Mouse (Mus musculus): ENCODE measurements around the gene Apobec2.

The Apobec2 gene

DNA sequence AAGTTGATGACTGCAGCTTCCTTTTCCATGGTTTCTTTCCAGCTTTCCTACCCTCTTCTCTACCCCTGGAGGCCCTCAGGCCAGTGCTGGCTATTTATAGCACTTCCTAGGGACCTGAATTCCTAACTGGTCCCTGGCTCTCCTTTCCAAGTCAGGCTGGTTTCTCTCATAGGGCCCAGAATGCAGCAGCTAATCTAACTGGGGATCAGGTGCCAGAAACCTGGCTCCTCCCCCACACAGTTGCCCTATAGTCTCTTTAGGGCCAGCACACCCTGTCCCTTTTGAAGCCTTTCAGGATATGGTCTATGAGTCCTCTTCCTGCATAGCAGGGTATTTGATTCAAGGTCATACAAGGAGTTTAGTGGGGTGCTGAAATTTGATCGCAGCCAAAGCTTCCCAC lies 3.8 kb upstream of the Apobec2 start:
- DNase-seq, result no peak

DNA sequence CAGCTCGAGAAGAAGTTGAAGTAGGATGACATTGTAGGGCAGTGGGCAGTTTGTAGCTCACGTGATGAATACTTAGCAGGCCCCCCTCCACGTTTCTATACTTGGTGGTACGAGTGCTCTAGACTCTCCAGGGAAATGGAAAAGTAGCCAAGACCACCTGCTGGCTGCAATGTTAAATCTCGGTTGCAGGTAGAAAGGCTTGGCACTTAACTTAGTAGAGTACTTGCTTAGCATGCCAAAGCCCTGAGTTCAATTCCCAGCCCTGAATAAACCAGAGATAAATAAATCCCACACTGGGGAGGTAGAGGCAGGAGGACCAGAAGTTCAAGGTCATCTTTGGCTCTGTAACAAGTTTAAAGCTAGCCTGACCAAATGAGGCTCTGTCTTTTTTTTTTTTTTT lies 1.7 kb upstream of the Apobec2 start:
- no peak for DNase-seq

DNA sequence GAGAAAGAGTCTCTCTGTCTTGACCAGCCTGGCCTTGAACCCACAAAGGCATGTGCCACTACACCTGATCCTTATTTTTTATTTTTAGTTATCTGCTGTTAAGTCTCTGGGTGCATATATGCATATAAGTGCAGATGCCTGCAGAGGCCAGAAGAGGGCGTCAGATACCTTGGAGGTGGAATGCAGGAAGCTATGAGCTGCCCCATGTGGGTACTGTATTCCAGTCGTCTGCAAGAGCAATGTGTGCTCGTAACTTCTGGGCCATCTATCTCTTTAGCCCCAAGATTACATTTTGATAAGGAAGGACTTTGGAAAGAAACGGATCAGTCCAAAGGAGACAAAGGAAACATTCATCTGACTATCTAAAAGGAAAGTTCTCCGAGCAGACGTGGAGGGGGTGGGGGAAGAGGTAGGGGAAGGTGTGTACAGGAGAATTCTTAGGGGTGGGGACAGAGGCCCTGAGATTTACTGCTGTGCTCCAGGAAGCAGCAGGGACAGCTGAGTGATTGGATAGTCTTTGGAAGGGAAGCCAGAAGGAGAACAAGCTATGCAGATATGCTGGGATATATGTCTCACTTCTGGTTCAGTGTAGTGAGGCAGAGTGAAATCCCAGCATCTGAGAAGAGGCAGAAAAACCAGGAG lies 1.1 kb upstream of the Apobec2 start:
- DNase-seq, result no peak

DNA sequence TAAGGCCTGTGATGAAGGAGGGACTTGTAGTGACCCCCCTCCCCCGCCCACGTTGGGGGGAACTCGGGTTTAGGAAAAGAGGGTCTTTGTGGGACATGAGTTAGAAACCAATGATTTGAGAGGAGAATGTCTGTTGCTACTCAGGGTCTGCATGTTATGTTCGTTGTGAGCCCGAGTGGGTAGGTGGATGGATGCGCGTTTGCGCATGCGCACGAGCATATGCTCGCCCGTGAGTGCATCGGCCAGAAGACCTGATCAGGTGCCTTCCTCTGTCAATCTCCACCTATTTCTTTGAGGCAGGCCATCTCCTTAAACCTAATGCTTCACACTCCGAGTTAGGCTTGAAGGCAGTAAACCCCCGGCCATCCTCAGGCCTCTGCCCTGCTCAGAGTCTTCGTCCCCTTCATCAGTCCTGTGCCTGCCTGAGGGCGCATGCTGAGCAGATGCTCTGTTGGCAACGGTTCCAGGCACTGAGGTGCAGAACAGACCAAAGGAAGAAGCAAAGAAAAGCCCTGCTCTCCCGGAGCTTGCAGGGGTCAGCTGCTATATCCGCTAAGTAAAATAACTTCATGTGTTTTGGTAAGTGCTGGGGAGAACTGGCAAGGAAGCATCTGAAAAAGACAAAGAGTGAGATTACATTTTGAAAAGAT lies 401 bp upstream of the Apobec2 start:
- no peak for DNase-seq

DNA sequence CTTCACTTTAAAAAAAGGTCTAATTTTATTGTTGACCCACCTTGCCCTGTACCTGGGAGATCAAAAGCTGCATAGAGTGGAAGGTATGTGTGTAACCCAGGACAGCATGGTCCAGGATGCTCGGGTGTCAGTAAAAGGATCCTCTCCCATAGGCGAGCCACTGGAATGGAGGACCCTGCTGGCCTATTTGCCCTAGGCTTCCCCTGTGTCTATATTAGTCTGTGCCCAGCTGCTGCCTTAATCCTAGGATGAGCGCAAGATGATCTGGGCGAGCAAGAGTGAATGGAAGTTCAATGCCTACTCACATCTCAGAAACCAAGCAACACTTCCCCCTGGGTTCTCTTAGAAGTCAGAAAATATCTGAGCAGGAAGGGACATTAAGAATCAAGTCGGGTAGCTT lies 1.7 kb downstream of the Apobec2 start:
- DNase-seq, result no peak

DNA sequence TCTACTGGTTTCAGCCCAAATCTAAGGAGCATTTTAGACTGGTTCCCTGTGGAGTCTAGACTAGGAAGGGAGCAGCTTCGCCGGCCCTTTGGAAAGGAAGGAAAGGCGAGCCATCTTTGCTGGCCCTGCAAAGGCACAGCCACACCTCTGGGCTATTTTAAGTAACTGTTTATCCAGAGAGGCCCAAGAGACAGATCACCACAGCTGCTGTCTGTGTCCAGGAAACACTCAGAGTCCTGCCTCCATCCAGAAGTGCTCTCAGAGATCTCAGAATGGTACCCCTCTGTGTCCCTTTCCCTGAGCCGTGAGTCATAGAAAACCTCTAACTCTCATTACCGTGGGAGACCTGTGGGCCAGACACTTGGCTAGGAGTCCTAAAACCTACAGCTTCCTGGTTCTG lies 2.3 kb downstream of the Apobec2 start:
- DNase-seq, result no peak

DNA sequence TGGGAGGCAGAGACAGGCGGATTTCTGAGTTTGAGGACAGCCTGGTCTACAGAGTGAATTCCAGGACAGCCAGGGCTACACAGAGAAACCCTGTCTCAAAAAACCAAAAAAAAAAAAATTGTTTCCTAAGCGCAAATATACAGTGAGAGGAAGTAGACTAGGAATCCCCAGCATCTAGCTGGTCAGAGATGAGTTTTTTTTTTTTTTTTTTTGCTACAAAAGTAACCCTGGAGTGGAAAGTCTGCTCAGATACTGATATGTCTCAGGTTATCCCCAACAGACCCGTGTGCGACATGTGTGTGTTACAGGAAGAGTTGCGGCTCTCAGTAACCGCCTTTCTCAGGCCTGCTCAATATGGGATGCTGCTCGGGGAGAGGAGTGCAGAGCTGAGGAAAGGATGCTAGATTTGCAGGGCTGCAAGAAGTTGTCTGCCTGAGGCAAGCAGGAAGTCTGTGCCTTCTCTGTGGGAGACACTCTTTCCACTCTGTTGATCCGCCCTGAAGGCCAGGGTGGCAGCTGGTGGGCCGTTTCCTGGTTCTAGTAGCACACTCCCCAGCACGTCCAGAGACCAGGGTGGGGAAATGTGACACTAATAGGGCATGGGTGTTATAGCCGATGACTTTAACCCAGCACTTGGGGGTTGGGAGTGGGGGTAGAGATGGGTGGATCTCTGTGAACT lies 4.7 kb downstream of the Apobec2 start:
- DNase-seq, result peak; percentile 53

DNA sequence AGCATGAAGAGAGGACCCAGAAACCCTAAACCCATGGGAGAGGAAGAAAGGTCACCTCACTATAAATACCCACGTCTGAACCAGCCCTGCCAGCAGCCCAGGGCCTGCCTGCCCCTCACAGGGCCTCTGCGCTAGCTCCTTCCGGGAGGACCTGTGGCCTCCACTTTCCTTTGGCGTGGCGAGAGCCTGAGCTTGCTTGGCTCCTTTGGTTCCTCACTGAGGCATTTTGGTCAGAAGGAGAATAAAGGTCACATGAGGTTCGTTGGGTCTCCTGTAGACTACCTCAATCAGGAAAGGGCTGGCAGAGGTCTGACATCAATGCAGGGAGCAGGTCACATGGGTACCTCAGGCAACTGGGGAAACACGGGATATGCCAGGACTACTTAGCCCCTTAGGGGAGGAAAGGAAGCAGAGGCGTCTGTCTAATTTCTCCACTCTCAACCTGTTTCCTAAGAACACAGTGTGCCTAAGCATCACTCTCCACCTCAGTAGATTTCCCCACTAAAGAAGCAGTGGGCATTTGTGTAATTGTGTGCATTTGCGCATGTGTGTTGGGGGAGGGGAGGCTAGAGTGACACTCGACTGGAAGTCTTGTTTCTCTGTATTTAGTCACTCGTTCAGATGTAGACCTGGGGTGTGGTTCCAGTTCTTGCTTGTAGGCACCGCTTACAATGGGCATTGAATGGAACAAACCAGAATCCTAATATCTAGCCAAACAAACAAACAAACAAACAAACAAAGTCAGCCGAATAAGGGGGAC lies 5.6 kb downstream of the Apobec2 start:
- DNase-seq, result peak; percentile 48

DNA sequence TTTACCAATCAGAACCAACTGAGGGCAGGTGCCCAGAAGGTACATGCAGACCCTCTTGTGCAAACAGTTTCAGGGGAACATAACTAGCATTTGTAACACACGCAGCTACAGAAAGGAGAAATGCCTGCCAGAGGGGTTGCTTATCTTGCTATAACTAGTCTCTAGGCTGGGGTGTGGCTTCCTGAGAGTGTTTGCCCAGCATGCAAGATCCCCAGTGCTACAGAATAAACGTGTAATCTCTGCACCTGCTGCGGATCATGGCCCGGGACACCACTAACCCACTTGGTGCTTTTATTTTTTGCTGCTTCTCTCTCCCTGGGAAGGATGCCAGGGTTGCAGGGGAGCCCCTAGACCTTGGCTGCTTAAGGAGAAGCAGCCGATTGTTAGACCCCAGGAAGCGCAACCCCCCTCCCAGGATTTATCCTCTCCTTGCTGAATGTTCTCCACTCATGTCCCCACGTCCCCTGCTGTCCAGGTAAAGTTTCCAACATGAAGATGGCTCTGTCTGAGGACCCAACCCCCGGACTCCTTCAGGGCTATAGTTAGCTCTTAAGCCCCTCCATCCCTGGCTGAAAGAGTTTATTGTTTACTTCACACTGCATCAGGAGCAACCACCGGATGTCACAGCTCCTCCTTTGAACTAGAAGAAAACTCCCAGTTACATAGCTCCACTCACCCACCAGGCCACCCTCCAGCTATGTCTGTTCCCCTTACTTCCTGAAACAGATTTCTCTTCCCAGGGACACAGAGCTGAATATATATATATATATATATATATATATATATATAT lies 6.7 kb downstream of the Apobec2 start:
- DNase-seq, result peak; percentile 55

DNA sequence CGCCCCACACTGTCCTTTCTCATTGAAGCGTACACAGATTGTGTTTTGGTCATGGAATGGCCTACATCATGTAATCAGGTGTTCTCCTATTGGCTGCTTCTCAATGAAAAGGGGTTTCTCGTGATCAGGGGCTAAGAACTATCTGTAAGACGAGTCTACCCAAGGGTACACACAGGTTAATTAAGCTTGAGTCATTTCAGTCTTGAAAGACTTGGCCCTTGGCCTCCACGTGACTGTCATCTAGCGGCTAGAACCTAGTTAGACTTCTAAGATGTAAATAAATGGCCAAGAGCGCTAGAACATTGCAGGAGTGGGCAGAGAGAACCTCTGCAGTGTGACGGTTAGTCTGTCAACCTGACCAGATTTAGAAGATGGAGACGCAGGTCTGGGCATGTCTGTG lies 8.5 kb downstream of the Apobec2 start:
- DNase-seq, result no peak

DNA sequence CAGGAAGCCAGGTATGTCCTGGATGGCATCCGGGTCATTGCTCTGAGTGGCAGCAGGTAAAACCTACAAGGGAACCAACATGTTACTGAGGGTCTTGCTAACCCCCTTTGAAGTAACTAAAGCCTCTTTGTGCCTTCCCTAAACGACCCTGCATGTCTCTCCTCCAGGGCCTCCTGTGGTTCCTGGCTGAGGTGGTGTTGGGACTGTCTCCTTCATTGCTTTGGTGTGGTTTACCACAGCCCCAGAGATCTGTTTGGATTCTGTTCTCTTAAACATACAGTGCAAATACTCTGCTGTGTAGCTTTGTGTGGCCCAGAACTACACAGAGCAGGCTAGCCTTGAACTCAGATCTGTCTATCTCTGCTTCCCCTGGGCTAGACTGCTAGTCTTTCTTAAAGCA lies 13.2 kb downstream of the Apobec2 start:
- DNase-seq, result no peak

DNA sequence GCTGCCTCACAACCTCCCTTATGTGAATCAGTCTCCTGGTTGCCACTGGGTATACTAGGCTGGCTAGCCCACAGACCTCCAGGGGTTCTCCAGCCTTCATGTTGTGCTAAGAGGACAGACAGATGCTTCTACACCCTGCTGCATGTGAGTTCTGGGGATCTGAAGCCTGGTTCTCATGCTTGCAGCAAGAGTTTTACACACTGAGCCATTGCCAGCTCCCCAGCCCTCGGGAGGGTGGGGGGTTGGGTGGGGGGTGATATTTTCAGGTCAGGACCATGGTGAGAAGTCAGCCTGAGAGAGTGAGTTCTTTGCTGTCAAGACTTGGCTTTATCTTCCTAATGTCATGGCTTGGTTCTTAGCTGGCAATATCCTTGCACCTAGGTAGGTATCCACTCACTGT lies 13.9 kb downstream of the Apobec2 start:
- DNase-seq, result no peak

DNA sequence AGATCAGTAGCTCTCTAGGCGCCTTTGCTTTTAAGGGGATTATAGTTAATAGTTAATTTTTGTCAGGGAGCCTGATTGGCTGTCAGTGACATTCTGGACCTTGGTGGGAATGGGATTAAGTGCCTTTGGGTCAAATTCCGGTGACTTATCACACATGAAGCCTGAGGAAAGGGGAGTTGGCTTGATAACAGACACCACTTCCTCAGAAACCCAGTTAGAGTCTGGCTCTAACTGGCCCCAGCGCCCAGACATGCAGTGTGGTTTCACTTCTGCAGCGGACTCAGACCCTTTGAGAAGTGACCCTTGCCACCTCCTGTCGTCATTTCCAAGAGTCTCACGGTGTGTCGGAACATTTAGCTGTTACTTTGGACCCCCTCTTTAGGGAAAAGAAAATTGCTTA lies 14.6 kb downstream of the Apobec2 start:
- DNase-seq, result no peak

DNA sequence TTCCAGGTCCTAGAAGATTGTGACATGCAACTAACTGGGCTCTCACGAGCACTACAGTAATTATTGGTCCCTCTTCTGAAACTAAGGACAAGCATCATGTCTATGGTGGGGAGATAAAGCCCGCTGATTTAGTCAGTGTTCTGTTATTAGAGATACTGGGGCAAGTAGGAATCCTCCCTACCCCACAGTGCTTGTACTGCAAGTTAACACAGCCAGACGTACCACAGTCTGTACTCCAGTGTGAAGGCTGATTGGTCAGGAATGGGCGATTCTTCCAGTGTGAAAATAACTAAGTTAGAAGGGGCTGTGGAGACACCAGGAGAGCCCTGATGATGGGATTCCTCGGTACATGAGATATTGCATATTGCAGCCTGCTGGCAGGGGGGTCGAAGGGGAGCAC lies 15.2 kb downstream of the Apobec2 start:
- no peak for DNase-seq

DNA sequence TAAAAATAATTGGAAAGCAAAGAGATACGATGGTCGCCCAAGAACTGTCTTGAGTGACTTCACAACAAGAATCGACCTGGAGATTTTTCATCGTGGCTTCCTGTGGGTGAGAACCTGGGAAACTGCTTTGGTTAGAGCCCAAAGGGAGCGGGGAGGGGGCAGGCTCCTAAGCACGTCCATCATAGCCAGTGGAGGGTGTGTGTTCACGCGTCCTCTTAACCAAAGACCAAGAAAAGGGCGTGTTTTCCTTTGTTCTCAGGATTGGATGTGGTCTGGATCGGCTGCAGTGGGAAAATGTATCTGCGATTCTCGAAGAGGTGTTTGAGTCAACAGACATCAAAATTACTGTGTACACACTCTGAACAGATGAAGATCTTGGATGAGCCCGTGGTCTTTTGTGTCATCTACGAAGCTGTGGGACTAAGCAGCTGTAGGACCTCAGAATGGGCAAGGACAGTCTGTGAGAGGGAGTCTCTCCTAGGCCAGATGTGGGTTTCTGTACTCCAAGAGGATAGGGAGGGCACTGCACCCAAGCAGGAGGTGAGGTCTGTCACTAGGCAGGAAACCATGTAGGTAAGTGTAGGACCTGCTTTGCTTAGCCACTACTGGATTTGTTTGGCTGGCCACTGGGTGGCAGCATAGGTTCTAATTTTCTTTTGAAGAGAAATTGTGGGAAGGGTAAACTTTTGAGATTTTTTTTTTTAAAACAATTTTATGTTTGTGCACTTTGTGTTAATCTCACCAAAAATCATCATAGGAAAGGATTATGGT lies 16.1 kb downstream of the Apobec2 start:
- DNase-seq, result peak; percentile 90

DNA sequence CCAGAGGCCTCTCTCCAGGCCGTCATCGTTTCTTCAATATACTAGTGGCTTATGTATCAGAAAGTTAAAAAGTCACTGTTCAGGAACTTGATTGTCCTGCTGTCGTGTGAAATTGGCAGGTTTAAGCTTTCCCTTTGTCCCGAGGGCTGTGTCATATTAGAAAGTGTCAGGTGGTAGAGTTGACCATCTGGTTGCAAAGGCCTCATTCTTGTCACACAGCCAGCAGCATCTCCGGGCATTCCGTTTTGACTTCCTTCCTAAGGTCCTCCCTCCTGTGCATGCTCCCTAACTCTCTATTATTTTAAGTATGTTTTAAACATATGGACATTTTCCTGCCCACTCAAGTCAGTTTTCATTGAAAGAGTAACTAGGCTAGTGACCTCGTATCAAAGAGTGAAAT lies 16.7 kb downstream of the Apobec2 start:
- no peak for DNase-seq

DNA sequence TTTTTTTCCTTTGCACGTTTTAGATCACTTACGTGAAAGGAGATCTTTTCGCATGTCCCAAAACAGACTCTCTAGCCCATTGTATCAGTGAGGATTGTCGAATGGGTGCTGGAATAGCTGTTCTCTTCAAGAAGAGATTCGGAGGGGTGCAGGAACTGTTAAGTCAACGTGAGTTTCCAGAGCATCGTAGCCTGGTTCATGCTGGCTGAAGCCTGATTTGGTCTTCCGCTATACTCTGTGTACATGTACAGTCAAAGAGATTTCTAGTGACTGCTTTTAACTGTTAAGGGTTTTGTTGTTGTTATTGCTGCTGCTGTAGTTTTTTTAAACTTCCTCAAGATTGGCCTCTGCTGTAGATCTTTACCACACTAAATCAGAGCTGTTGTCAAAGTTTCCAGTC lies 21.5 kb downstream of the Apobec2 start:
- no peak for DNase-seq

DNA sequence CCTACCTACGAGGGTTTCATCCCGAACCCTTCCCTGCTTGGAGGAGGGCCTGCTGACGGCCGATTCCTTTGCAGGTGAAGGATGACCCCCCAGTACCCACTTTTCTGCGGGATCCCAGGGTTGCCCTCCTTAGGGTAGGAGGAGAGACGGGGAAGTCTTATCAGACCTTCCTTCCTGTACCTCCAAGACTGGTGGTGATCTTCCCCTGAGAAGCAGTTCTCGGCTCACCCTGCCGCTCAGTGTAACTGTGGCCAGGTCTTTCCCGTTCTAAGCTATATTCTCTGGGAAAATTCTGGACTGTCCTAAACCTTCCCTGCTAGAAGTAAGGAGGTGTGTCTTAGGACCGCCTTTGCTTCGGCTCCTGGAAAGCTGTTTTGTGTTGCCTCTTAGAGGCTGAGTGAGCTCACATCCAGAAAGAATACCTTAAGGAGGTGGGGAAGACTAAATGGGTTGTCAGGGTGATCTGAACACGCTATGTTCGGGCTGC lies 22.4 kb downstream of the Apobec2 start:
- DNase-seq, result no peak

DNA sequence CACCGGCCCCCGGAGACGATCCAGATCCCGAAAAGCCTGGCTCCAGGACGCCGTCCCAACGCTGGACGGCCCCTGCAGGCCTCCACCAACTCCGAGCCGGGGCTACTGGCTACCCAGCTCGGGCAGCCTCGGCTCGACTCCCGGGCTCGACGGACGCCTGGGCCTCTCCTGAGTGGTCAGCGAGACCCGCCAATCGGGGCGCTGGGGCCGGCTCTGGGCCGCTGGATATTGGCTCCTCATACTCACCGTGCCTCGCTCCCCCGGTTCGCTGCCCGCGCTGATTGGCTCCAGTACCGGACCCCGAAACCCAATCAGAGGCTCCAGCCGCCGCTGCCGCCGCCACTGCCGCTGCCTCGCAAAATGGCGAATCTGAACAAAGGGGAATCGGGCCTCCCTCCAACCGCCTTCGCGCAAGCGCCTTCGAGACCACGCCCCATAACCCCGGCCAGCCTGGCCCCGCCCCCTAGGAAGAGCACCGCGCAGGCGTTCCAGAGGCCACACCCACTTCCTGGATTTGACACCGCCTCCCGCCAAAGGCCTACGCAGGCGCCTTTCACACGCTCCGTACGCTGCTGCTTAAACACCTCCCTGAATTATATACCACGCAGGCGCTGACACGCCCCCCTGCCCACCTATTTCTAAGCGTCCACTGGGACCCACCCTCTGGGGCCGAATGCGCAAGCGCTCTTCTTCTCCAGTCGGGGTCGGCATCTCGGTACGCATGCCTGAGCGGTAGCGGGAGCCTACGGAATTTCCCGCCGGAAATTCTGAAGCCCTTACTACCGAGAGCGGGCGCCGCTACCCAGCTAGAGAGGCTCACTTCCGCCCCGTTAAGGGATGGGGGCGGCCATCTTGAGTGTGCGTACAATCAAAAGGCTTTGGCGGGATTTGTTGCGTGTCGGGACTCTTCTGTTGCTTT lies 23.1 kb downstream of the Apobec2 start, which contains the start of the genes Nfya and Oard1:
TSS of gene Nfya (minus strand) at position 527 of the 919 bp plus-strand sequence.
TSS of gene Oard1 (plus strand) at position 635 of the 919 bp plus-strand sequence.
- DNase-seq, result peak; percentile 100

DNA sequence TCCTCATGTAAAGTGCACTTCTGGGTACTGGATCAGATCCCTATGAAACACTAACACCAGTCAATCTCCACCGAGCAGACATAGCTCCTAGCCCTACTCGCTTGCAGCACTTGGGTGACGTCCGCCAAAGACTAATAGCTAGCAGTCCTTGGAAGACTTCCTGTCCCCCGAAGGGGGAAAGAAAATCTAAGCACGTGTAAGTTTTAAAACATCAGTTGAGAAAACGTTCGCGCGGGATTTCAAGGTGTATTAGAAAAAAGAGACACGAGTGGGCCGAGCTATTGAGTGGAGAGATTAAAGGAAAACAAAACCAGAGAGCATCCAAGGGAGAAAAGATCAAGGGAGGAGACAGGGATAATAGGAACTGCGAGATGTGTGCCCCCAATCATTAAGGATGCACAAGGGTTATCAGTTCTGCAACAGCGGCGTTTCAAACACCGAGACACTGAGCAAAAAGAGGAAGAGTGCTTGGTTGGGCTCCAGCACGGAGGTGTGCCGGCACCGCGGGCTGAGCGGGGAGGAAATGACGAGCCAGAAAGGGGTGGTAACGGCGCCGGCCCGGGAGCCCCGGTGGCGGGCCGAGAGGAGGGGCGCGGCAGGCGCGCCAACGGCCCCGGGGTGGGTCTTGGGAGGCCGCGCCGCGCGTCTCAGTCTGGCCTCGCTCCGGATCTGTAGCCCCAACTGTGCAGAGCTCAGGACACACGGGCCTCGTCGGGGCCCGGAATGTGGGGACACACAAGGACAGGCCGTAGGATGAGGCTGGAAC lies 24.0 kb downstream of the Apobec2 start:
- DNase-seq, result peak; percentile 89

Measured in thymus, postnatal 4 days (tissue).